Mouse (Mus musculus) kidney, embryonic 14.5 days (tissue): ENCODE measurements at regions not wholly inside any gene's neighbourhood (a gene's known extent, or its start where the extent isn't known, plus 50 kb on each side); places are given as distances from the start of the nearest gene placed in this dataset.

Source experiments
- ATAC-seq: fragments of 200-750 bp; cut with Nextera tagmentation; 2 replicates; pipeline ENCODE4 v1.8.0; 2017; ENCODE audit warnings: moderate number of reproducible peaks, mild to moderate bottlenecking, moderate TSS enrichment, moderate library complexity; ENCODE audit not compliant: low FRiP score, low TSS enrichment
- H3K27ac ChIP-seq: fragments of 300-500 bp; sonication (generic); 2 replicates; pipeline ENCODE4 v1.5.1; 2014; ENCODE audit warnings: low read depth, mild to moderate bottlenecking, low read length, moderate library complexity, mixed read lengths
- H3K27me3 ChIP-seq: fragments of 300-500 bp; sonication (generic); 2 replicates; pipeline ENCODE4 v1.6.1; 2014; ENCODE audit warnings: mild to moderate bottlenecking, low read length; ENCODE audit not compliant: control insufficient read depth, insufficient read depth
- H3K36me3 ChIP-seq: fragments of 300-500 bp; sonication (generic); 2 replicates; pipeline ENCODE4 v1.6.1; 2014; ENCODE audit warnings: low read length, mixed read lengths; ENCODE audit not compliant: control insufficient read depth, insufficient read depth
- H3K4me1 ChIP-seq: fragments of 300-500 bp; sonication (generic); 2 replicates; pipeline ENCODE4 v1.6.1; 2014; ENCODE audit warnings: low read length, mixed read lengths; ENCODE audit not compliant: control insufficient read depth, insufficient read depth
- H3K4me2 ChIP-seq: fragments of 300-500 bp; sonication (generic); replicated peaks from 2 replicates; pipeline ENCODE4 v1.6.1; 2014; ENCODE audit warnings: low read depth, mild to moderate bottlenecking, low read length
- H3K4me3 ChIP-seq: fragments of 300-500 bp; sonication (generic); 2 replicates; pipeline ENCODE4 v1.5.1; 2014; ENCODE audit warnings: mild to moderate bottlenecking, low read length
- H3K9ac ChIP-seq: fragments of 300-500 bp; sonication (generic); 2 replicates; pipeline ENCODE4 v1.6.1; 2014; ENCODE audit warnings: low read depth, mild to moderate bottlenecking, low read length, moderate library complexity
- H3K9me3 ChIP-seq: fragments of 300-500 bp; sonication (generic); 2 replicates; pipeline ENCODE4 v1.6.1; 2016; ENCODE audit warnings: low read length; ENCODE audit not compliant: control insufficient read depth
- whole genome bisulfite sequencing: fragments of 180-500 bp; shearing (Covaris S2); extraction: QIAGEN DNeasy Blood & Tissue Kit; methylation state at CpG from one replicate; pipeline ENCODE4 v1.1.7; 2014; 5-methylcytosine and 5-hydroxymethylcytosine counted together

DNA sequence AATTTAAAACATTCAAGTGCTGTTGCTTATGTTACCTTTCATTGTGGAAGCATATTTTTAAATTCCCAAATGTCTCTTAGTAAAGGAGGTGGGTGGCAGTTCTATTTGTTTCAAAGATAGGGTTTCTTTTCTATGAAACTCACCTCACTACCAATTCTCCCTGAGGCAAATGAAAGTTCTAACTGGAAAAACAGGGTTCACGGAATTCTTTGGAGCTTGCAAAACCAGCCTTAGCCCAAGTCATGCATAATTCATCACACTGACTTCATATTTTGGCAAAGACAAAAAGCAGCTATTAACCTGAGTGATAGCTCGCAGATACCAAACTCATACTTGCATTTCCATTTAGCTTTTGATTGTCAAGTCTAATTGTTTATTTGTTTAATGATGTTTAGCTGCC, 73.8 kb downstream of the Dio2 start:
- Histone ChIP-seq H3K9ac (no peak overlapping the region), H3K4me2 (no peak overlapping the region), H3K4me1 (no peaks in the 10 kb centered on the region), H3K27ac (no peak overlapping the region), H3K36me3 (no peaks in the 10 kb centered on the region), H3K4me3 (no peak overlapping the region), H3K9me3 (no peaks in the 10 kb centered on the region), H3K27me3 (no peaks in the 10 kb centered on the region)
- no peak for ATAC-seq
- WGBS: 53% methylated on average over 2 of the region's 2 CpGs

DNA sequence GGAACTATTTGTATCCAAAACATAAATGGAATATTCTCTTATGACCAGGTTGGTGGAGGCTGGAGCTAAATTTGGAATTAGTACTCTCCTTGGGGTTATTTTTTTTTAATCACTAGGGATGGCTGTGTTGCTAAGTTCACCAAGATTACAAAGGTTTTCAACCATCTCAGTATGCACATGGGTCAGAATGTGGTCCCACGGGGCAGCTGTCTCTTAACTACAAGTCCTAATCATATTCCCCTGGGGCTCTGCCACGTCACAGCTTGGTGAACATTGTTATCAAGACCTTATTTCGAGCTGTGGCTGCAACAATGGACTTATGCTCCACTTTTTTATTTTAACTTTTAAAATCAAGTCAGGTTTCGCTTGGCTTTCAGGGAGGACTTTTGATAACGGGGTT, 92.8 kb downstream of the Dio2 start:
- ATAC-seq: no peak
- H3K27me3 ChIP-seq: no peaks in the 10 kb centered on the region
- 75% methylated on average over 5 of the region's 5 CpGs for WGBS
- no peak overlapping the region for H3K9ac ChIP-seq
- H3K4me1 ChIP-seq: no peaks in the 10 kb centered on the region
- no peaks in the 10 kb centered on the region for H3K36me3 ChIP-seq
- no peak overlapping the region for H3K4me2 ChIP-seq
- no peaks in the 10 kb centered on the region for H3K9me3 ChIP-seq
- H3K4me3 ChIP-seq: no peak overlapping the region
- no peak overlapping the region for H3K27ac ChIP-seq

DNA sequence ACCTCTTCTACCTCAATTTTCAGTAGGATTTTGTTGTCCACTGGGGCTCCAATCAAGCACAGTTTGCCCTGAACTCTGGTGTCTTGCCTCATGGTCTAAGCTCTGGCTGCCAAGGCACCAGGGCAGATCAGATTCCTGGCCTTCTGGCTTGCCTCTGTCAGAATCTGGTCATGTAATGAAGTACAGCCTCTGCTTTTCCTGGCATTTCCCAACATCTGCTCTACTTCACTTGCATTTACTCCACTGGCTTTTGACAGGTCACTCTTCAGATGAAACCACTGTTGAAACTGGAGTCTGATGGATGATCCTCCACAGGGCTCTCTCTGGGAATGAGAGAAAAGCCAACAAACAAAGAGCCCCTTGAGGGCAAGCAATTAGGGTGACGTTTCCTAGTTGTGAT, 94.3 kb downstream of the Dio2 start:
- peak; percentile 95 for ATAC-seq
- Histone ChIP-seq H3K4me2 (no peak overlapping the region), H3K4me3 (no peak overlapping the region), H3K27ac (no peak overlapping the region), H3K9ac (no peak overlapping the region), H3K9me3 (no peaks in the 10 kb centered on the region), H3K36me3 (no peaks in the 10 kb centered on the region), H3K27me3 (no peaks in the 10 kb centered on the region), H3K4me1 (no peaks in the 10 kb centered on the region)
- 0% methylated on average over 1 of the region's 1 CpGs for WGBS

DNA sequence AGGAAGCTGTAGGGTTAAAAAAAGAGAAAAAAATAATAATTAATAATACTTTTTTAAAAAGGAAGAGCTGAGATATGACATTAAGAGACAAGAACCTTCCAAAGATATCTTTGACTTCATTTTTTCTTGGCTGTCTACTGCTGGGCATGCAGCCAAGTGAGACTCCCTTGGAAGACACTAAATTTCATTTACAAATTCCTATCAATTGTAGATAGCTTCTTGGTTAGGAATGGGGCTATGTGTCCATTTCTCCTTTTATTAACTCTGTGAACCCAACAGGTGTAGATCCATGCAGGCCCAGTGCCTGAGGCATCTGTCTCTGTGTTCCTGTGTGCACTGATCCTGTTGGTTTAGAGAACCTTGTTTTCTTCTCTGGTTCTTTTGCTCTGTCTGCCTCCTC, 113.4 kb downstream of the Dio2 start:
- no peaks in the 10 kb centered on the region for H3K4me1 ChIP-seq
- no peak for ATAC-seq
- H3K4me2 ChIP-seq: no peak overlapping the region
- H3K9me3 ChIP-seq: no peaks in the 10 kb centered on the region
- H3K4me3 ChIP-seq: no peak overlapping the region
- H3K36me3 ChIP-seq: no peaks in the 10 kb centered on the region
- no peak overlapping the region for H3K27ac ChIP-seq
- H3K27me3 ChIP-seq: no peaks in the 10 kb centered on the region
- no peak overlapping the region for H3K9ac ChIP-seq

DNA sequence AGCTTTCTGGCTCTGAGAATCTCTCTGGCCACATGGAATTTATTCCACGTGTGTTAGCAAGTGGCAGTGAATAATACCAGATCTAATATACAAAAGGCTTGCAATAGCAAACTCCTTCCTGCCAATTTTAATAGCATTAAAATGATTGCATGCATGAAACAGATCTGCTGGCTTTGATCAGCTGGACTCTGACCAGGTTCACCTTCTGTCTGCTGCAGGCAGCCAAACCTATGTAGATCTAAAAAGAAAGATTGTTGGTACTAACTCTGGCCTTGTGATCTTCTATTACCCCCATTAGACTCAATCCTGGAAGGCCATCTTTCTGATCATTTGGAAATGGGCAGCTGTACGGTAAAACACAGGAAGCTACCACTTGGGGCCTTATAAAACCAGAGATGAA, 114.8 kb downstream of the Dio2 start:
- H3K27me3 ChIP-seq: no peaks in the 10 kb centered on the region
- no peak overlapping the region for H3K4me3 ChIP-seq
- H3K36me3 ChIP-seq: no peaks in the 10 kb centered on the region
- no peaks in the 10 kb centered on the region for H3K9me3 ChIP-seq
- 78% methylated on average over 2 of the region's 2 CpGs for WGBS
- no peak overlapping the region for H3K9ac ChIP-seq
- H3K4me2 ChIP-seq: no peak overlapping the region
- no peak for ATAC-seq
- no peak overlapping the region for H3K27ac ChIP-seq
- H3K4me1 ChIP-seq: no peaks in the 10 kb centered on the region

DNA sequence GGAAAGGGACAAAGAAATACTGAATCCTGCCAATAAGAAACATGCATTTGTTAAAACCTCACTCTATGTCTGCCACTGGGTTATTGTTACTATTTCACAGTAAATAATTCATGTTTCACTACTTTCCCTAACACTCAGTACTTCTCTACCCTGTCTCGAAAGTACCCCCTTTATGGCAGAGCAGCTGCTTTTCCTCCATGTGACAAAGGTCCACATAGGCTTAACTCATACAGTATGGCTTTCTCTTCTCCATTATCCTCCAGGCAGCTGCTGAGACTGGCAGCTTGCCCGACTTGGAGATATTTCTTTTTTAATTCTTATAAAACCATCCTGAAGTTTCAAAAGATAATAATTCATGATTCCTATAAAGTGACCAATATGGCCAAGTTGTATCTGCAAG, 129.4 kb downstream of the Dio2 start:
- 67% methylated on average over 2 of the region's 2 CpGs for WGBS

DNA sequence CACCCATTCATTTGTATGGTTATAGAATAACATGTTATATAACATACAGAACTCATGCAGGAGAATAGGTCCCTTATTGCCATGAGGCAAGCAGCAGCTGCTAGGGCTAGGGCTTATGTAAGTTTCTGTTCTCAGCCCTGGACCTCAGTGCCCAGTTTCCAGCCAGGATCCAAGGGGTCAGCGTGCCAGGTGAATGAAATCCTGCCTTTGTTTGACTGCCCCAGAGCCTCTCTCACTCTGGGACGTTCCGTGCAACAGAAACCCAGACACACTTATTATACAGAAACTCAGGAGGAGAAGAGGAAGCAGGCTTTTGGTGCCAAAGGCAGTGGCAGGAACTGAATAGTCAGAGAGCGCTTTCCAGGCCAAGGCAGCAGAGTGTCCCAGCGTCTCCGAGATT, 130.3 kb downstream of the Dio2 start:
- Histone ChIP-seq H3K4me1 (no peaks in the 10 kb centered on the region), H3K4me3 (no peak overlapping the region), H3K9ac (no peak overlapping the region), H3K27ac (no peak overlapping the region), H3K36me3 (no peaks in the 10 kb centered on the region), H3K27me3 (no peaks in the 10 kb centered on the region), H3K4me2 (no peak overlapping the region), H3K9me3 (no peaks in the 10 kb centered on the region)
- ATAC-seq: no peak
- 90% methylated on average over 6 of the region's 6 CpGs for whole genome bisulfite sequencing

More for the DNA sequence above, 129.4 kb downstream of the Dio2 start:
- Histone ChIP-seq H3K9ac (no peak overlapping the region), H3K27me3 (no peaks in the 10 kb centered on the region), H3K27ac (no peak overlapping the region), H3K36me3 (no peaks in the 10 kb centered on the region), H3K4me3 (no peak overlapping the region), H3K4me1 (no peaks in the 10 kb centered on the region), H3K4me2 (no peak overlapping the region), H3K9me3 (no peaks in the 10 kb centered on the region)
- ATAC-seq: 0 out of 2 replicates have a peak, but pooled peaks have one; percentile 24

DNA sequence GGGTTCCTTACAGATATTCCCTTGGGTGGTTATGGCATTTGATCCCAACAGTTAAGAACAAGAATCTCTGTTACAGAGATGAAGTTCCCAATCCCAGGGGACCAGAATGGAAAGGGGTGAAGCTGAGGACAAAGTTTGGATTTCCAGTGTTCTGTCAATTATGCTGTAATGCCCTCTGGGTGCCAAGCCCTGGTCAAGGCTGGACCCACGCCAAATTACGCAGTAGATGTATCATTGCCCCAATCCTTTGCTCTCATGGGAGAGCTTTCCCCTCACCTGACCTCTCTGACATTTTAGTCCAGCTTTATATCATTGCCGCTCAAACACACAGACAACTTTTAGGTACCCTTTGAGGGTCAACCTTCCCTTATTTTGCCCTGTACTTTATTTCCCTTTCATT, 158.2 kb downstream of the Dio2 start:
- Histone ChIP-seq H3K4me2 (no peak overlapping the region), H3K9ac (no peak overlapping the region), H3K36me3 (no peaks in the 10 kb centered on the region), H3K9me3 (no peaks in the 10 kb centered on the region), H3K27me3 (no peaks in the 10 kb centered on the region), H3K4me1 (no peaks in the 10 kb centered on the region), H3K27ac (no peak overlapping the region), H3K4me3 (no peak overlapping the region)
- ATAC-seq: no peak
- WGBS: 90% methylated on average over 3 of the region's 3 CpGs

DNA sequence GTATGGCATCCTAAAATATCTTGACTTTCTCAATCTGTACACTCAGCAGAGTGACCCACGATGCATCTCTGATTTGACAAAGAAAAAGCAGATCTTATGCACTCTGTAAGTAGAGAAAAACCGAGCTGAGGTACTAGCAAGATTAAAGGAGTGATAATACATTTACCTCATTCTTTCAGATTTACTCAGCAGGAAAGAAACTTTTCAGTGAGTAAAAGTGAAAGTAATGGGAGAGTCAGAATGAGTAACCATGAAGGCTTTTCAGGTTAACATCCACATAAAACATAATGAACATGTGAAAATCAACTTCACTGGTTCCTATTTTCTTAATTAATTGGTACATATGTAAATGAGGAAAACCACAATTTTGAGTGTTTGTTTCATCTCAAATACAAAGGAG, 162.1 kb downstream of the Dio2 start:
- Histone ChIP-seq H3K36me3 (no peaks in the 10 kb centered on the region), H3K27me3 (no peaks in the 10 kb centered on the region), H3K27ac (no peak overlapping the region), H3K9me3 (no peaks in the 10 kb centered on the region), H3K4me2 (no peak overlapping the region), H3K4me3 (no peak overlapping the region), H3K4me1 (no peaks in the 10 kb centered on the region), H3K9ac (no peak overlapping the region)
- ATAC-seq: no peak
- 66% methylated on average over 2 of the region's 2 CpGs for WGBS

DNA sequence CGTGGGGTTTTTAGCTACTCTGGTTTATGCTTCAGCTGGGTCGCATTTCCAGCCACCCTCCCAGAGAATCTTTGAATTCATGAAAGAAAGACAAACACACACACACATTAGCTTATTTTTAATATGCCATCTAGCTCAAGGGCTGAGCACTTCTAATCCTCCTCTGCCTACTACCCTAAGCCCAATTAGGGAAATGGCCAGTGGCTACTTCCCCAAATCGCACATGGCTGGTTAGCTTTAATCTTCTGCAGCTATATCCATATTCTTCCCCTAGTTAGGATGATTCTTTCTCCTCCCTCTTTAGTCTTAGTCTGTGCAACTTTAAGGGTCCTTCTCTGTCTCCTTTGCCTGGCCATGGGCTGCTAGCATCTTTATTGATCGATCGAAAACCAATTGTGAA, 166.3 kb downstream of the Dio2 start:
- H3K4me2 ChIP-seq: no peak overlapping the region
- 91% methylated on average over 5 of the region's 5 CpGs for WGBS
- no peak overlapping the region for H3K9ac ChIP-seq
- H3K27me3 ChIP-seq: no peaks in the 10 kb centered on the region
- ATAC-seq: no peak
- no peaks in the 10 kb centered on the region for H3K9me3 ChIP-seq
- H3K4me1 ChIP-seq: no peaks in the 10 kb centered on the region
- H3K27ac ChIP-seq: no peak overlapping the region
- no peaks in the 10 kb centered on the region for H3K36me3 ChIP-seq
- H3K4me3 ChIP-seq: no peak overlapping the region
